Mouse (Mus musculus): ENCODE measurements around the gene Naxd.

- TF ChIP-seq CTCF (conservative IDR thresholded peaks at IDR 0.05 in 1 of 2, IDR thresholded peaks at IDR 0.05 in 1 of 2; ENCODE audit: low read depth in 2 of 2, low read length in 2 of 2) (peak; percentile 25 to 61; a peak in 2 of 4 replicates), RAD21 (IDR thresholded peaks at IDR 0.05; ENCODE audit: low read depth, low read length) (peak; percentile 44), POLR2A (IDR thresholded peaks at IDR 0.05; ENCODE audit: low read depth, low read length) (no peak), MYC (IDR thresholded peaks at IDR 0.05; ENCODE audit: low read depth, low read length) (no peak), JUND (conservative IDR thresholded peaks at IDR 0.05; ENCODE audit: low read depth, low read length) (no peak), EP300 (IDR thresholded peaks at IDR 0.05; ENCODE audit: low read length) (no peak), UBTF (IDR thresholded peaks at IDR 0.05; ENCODE audit: low read depth, low read length) (no peak), MXI1 (IDR thresholded peaks at IDR 0.05; ENCODE audit: low read depth, low read length) (no peak), USF1 (IDR thresholded peaks at IDR 0.05; ENCODE audit: low read depth, low read length) (no peak), IRF4 (IDR thresholded peaks at IDR 0.05; ENCODE audit: low read depth, low read length) (no peak), MAX (IDR thresholded peaks at IDR 0.05; ENCODE audit: low read length) (no peak), POLR2AphosphoS2 (IDR thresholded peaks at IDR 0.05; ENCODE audit: low read depth, low read length) (no peak), CHD2 (IDR thresholded peaks at IDR 0.05; ENCODE audit: low read length) (no peak), KAT2A (IDR thresholded peaks at IDR 0.05; ENCODE audit: insufficient replicate concordance, low read length) (no peak)
Measured at GRCm38 (mm10) chr8:11469095-11469494, 28.2 kb upstream of the Naxd start.
